Mouse (Mus musculus) embryo, embryonic 11.5 days (tissue): ENCODE data around the gene Efhd1.

ENCODE experiments used
- DNase-seq: peaks from one replicate; pipeline ENCODE4 v3.0.0-alpha.2; 2012; ENCODE audit warnings: low read depth, low spot score

The Efhd1 gene

DNA sequence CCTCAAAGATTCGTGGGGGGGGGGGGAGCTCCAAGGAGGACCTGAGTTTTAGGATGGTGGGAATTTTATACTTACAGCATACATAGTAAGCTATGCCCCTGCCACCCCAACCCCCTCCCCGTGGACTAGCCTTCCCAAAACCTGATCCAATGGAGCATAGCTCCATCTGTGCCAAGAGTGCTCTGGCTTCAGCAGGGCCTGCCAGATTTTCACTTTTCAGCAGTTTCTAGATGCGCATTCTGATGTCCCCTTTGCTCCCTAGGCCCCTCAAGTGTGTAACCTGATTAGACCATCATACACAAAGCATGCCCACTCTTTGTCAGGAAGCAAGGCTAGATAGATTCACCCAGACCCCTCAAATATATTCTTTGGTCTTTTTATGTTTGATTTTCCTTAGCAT, 6.0 kb downstream of the Efhd1 start:
- no peak for DNase-seq

DNA sequence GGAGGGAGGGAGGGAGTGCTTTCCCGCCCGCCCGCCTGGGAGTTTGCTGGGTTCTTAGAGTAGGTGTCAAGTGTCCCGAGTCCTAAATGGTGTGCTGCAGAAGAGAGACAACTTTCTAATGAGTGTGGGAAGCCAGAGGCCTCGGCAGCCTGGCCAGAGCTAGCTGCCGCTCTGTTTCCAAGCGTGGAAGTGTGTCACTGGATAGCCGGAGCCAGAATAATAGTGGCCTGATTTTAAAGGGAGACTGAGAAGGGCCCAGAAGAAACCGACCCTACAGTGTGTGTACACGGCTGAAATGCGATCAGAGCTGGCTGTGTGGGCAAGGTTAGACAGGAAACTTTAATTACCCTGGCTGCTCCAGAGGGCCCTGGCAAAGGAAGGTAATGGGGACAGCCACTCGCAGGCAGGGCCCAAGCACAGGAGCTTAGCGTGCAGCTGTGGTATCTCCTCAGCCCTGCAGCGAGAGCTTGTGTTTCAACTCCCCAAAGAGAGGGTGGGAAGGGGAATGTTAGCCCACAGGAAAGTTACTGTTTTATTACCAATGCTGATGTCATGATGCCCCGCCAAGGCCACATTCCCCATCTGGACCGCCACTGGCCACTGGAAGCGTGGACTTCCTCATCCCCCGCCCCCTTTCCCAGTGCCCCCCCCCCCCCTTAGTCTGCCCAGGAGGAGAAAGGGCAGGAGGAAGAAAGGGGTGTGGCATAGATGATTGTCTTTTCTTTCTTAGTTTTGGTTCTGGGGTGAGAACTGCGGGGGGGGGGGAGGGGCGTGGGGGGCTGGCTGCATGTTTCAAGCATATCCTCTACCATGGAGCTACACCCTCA, 6.7 kb downstream of the Efhd1 start:
- no peak for DNase-seq

DNA sequence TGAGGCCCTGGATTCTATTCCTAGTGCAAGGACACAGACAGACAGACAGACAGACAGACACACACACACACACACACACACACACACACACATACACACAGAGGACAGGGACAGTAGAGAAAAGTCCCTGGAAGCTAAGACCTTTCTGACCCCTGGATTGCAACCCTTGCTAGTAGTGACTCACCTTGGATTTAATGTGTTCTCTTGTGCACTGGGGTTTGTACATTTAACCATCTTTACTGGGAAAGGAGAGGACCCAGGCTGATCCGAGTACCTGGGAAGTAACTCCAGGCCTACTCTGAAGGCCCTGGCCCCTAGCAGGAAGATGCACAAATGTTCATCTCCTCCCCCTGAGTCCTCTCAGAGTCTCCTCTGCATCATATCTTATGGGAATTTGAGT, 7.4 kb downstream of the Efhd1 start:
- no peak for DNase-seq

DNA sequence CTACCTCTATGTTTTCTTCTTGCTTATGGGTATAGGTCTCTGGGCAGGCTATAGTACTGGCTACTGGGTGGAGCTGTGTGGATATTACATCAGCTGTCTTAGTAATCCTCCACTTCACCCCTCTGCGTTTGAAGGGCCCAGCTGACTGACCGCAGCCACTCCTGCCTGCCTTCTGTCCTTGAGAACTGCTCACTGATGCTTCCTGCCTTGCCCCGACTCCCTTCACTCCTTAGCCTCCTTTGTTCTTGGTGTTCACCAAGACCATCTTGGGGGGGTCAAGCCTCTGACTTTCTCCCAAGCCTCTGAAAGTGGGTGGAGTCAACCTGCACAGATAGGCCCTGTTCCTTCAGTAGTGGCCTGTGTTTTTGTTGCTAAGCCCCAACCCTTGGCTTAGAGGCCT, 8.3 kb downstream of the Efhd1 start:
- no peak for DNase-seq

DNA sequence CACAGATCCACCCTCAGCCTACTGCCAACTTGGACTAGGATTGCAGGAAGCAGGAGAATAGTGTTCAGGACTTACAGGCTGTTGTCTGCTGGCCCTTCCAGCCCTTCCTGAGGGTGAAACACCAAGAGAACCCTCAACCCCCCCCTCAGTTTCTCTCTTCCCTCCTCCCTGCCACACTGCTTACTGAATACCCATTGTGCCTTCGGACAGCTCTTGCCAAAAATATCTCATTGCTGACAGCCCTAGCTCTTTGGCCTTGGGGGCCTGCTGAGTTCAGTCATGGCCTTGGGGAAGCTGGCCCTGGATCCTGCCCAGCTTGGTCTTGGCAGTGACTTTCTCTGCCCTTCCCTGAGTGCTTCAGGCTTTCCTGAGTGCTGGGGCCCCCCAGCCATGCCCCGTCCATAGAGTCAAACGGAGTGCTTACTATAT, 9.4 kb downstream of the Efhd1 start:
- DNase-seq = no peak

DNA sequence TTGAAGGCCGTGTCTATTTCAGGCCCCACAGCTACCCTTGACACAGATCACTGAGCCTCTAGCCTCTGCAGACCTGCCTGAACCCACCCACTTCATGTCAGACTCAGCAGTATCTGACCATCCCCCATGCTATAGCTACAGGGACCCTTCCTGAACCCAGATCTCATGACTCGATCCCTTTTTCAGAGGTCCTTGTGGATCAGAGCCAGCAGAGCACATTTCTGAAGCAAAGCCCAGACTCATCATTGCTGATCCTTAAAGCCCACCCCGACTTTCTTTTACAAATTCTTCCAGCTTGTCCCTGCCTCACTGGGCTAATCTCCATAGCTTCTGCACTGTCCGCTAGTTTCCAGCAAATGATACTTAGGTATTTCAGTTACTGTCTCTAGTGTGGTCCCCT, 10.0 kb downstream of the Efhd1 start:
- DNase-seq = no peak

DNA sequence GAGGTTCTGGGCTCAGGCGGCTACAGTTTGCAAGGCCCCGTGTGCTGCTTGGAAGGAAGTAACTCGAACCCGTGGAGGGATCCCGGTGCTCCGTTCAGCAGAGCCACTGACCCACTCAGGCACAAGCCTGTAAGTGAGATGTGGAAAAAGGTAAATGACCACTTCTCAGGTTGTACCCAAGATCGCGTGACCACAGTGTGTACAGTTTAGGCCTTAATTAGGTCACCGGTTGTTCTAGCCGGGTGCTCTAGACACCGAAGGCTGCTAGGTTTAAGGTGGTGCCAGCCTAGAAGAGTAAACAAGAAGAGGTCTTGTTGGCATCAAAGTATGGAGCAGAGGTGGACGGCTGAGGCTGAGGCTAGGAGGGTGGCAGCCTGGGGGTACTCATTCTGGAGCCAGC, 11.0 kb downstream of the Efhd1 start:
- DNase-seq = no peak

DNA sequence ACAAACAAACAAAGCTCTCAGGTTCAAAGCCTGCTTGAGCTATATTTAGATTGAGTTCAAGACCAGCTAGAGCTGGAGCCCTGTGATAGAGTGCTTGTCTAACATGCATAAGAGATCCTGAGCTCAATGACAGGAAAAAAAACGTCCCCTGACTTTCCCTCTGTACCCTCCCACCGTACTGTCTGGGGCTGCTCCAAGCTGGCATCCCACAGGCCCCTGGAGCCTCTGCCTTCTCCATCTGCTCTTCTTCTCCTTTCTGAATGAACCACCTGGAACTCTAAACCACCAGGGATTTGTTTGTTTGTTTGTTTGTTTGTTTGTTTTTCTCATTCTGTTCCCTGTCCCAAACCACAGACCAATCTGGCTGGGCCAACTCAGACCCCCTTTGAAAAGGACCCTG, 11.9 kb downstream of the Efhd1 start:
- no peak for DNase-seq

DNA sequence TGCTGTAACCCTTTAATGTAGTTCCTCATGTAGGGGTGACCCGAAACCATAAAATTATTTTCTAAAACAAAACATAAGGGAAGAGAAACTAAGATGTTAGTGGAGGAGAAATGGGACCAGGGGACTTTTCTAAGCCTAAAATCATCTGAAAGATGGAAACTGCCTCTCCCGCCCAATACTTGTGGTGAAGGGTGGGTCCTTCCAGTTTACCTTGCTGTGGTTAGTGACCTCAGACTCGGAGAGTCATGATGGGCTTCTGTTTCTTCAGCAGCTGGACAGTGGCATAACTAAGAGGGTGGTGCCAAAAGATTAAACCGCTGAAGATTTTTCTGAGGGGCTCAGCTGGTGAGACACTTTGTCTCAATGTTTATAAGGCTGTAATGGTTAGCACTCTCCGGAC, 16.1 kb downstream of the Efhd1 start:
- no peak for DNase-seq

DNA sequence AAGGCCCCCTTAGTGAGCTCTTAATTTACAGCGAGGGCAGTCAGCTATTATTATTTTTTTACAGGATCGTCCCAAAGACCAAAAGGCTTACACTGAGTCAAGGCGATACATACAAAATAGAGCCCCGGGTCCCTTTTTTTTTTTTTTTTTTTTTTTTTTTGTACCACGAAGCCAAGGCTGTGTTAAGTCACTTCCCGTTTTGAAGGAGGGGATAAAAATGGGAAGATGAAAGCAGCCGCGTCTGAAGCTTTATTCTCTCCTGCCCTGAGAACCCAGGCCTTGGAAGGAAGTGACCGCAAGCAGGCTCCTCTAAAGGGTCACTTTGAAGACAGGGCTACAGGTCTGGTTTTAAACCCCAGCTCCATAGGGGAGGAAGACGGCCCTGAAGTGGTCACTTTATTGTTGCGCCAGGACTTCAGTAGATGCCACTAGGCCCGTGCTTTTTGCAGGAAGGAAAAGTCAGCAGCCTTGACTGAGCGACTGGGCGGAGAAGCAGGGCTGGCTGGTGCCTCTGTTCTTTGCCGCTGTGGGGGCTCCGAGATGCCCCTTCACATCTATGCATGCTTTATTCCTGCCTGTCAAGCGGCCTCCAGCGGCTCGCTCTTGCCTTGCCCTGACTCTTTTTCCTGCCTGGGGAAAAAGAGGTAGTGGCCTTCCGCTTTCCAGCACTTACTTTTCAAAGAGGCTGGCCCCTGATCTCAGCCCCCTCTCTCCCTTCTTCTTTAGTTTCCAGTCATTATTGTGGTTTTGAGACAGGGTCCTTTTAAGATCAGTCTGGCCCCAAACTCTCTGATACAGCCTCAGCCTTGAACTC, 17.6 kb downstream of the Efhd1 start:
- DNase-seq = no peak

DNA sequence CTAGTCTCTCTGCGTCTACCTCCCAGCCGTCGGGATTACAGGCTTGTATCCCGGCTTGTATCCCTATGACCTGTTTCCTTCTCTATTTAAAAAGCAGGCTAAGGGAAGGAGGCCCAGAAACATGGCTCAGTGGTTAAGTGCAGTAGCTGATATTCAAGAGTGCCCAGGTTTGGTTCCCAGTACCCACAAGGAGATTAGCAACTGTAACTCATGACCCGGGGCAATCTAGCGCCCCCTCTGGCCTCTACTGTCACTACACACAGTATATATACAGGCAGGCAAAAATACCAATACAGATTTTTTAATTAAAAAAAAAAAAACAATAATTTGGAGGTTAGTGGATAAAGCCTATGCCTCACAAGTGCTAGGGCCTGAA, 18.2 kb downstream of the Efhd1 start:
- DNase-seq = no peak

DNA sequence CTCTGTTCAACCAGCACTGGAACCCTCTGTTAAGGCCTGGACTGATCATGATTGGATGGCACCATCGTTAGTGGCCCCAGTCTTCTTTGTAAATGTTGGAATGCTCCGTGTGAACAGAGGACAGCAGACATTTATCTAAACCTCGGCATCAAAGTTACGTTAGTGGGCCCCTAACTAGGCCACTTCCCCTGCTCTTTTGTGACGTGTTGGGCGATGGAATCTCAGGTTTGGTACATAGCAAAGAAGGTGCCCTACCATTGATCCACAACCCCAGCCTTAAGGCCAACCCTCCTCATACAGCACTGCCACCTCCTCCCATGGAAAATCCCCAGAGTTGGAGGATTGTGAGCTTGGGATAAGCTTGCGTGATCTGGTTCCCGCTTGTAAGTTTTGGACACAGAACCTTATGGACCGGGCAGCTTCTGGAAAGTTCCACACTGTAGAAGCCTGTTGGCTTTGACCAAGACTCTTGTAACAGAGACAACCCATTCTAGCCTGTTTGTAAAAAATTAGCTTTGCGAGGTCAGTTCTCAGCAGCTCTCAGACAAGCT, 19.3 kb downstream of the Efhd1 start:
- DNase-seq = no peak

DNA sequence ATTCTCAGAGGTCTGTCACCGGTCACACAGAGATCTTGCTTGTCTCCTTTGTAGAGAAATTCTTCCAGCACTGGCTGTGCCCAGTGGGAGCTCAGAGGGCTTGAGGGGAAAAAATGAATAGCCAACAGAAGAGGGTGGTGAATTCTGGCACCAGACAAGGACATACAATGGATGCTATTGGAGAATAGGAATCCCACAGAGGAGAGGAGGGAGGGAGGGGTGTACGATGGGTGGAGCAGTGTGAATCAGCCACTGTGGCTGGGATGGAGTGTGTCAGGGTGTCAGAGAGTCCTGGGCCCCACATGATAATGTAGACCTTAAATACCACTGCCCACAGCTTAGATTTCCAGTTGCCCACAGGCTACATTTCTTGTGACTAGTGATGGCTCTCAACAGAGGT, 22.9 kb downstream of the Efhd1 start:
- no peak for DNase-seq

DNA sequence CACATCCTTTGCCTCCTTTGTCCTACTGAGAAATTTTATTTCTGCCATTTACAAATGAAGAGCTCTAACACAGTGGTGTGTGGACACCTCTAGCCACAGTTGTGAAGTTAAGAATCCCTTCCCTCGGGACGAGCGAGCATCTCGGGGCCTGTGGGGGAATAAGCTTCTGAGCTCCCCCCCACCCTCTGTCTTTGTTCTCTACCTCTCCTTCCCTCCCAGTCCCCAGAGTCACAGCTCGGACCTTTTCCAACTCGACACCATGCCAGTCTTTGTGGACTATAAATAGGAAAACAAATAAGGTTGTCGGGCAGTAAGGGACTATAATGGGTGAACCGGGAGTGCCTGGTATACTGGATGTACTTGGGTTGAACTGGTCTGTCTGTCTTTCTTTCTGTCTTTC, 27.3 kb downstream of the Efhd1 start:
- DNase-seq = no peak

DNA sequence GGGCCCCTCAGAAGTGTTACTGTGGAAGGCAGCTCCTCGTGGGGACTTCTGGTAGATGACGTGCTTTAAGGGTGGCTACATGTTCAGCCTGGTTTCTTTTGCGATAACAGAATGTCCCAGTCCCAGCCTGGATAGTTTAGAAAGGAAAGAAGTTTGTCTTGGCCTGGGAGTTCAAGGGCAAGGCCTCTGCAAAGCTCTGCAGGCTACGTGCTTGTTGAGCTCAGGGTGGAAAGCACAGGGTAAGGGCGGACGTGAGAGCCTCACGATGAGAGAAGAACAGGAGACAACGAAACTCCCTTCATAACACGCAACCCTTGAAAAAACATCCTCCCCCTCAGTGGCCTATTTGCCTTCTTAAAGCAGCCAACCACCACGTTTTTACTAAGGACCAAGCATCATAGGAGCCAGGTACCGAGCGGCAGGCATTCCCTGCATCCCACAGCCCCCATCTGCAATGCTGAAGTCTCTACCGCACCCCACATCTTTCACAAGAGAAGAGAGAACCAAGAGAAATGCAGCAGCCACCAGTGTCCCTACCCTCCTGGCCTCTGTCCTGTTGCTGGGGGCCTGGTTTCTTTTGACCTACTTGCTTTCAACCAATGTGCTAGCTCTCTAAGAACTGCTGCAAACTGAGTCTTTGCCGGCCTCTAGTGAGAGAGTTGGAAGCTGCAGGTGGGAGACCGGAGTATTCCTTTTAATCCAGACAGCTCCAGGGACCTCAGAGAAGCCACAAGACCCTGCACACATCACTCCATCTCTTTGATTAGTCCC, 28.4 kb downstream of the Efhd1 start:
- peak; percentile 16 for DNase-seq

DNA sequence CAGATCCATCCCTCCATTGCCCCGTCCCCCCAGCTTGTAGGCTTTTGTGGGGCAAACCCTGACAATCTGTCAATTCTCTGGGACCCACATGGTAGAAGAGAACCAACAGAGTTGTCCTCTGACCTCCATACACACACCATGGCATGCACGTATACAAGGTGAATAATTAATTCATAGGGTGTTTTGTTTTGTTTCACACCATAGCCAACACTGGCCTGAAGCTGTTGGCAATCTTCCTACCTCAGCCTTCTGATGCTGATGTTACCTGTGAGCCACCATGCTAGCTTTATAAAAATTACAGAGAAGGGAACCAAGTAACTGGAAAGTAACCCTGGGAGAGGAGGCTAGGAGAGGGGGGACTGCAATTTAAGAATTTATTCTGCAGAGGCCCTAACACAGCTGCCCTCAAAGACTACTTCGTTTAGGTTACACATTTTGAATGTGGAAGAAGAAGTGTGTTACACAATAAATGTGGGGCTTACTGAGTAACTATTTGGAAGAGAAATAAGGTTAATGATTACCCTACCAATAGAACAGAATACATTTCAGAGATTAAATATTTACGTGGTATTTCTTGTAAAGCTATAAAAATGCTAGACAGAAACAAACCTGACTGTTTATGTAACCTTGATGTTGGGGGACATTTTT, 30.0 kb downstream of the Efhd1 start:
- no peak for DNase-seq

DNA sequence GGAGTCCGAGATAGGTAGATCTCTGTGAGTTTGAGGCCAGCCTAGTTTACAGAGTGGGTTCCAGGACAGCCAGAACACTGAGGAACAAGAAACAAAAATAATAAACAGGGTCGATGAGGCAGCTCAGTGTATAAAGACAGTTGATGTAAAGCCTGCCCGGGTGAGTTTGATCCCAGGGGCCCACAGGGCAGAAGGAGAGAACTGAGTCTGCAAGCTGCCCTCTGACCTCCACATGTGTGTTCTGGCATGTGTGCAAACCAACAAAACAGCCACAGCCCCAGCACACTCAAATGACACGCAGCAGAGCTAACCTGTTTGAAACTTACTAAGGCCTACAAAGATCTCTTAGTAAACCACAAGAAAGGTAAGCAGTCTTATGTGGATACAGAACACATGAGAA, 30.8 kb downstream of the Efhd1 start:
- no peak for DNase-seq

DNA sequence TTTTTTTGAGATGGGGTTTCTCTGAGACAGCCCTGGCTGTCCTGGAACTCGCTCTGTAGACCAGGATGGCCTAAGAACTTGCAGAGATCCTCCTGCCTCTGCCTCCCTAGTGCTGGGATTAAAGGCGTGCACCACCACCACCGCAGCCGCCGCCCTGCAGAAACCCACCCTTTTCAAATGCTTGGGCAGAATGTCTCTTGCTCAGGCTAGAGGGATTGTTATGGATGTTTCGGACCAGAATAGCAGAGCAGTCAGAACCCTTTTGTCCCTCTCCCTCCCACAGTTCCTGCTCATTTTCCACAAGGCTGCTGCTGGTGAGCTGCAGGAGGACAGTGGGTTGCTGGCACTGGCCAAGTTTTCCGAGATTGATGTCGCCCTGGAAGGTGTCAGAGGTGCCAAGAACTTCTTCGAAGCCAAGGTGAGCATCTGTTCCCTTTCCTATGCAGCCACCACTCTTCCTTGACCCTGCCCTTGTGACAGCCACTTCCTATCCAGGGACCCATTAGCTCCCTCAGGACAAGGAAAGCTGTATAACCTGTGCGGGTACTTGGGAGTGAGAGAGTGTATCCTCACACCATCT, 33.3 kb downstream of the Efhd1 start:
- no peak for DNase-seq

DNA sequence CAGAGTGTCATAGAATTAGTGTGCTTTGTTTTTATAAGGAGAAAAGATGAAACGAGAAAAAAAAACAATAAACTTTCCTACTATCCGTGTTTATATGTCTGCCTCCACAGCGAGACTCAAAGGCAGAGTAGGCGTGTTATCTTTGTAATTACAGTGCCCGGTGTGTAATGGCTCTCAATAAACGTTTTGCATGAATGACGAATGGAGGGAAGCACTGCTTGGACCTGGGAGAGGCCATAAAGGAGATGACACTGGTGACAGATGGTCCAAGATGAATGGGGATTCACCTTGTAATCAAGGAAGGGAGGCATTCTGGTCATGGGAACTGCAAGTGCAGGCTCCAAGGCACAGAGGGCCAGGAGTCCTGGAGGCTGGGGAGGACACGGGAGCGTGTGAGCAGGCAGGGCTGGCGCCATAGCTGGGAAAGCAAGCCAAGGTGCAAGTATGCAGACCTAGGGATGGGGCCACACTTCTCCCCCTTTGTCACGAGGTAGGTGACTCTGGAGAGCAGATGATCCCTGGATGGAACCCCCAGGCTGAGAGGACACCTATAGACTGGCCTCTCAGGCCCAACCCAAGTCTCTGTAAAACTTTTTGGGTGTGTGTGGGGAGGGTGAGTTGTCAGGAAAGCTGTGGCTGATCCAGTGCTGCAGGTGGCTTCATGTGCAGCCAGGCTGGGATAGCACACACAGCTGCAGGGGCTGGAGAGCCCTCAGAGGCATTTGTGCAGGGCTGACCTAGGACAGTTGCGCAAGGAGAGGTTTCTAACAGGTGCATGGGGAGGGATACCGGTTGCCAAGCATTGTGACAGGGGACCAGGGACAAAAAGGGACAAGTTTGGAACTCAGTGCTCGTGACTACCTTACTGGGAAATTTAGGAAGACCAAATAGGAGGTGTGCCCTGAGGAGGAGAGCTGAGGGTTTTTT, 36.5 kb downstream of the Efhd1 start:
- no peak for DNase-seq

DNA sequence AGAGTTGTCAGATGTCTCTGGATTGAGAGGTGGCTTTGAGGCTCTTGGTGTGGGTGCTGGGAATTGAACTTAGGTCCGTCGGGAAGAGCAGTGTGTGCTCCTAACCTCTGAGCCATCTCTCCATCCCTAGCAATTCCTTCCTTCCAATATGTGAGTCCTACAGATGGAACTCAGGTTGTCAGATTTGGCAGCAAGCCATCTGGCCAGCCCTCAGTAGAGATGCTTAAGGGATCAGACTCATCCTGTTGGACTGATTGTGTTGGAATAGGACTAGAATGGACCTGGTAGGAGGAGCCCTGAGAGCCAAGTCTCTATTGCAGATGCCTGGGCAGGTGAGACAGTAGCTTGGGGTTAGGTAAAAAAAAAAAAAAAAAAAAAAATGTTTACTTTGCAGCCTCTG, 37.8 kb downstream of the Efhd1 start:
- DNase-seq = no peak
